Mouse (Mus musculus) erythroblast, embryonic 14.5 days (primary cell): ENCODE data around the gene Hmgcs1.

Experiments used
- GATA1 ChIP-seq: IDR thresholded peaks from 2 replicates; pipeline ENCODE4 v1.6.1; 2012; ENCODE audit warnings: low read length, inconsistent platforms, mixed read lengths
- TAL1 ChIP-seq: IDR thresholded peaks from 3 replicates; pipeline ENCODE4 v1.6.1; 2012; ENCODE audit warnings: low read length, inconsistent platforms, mixed read lengths

DNA sequence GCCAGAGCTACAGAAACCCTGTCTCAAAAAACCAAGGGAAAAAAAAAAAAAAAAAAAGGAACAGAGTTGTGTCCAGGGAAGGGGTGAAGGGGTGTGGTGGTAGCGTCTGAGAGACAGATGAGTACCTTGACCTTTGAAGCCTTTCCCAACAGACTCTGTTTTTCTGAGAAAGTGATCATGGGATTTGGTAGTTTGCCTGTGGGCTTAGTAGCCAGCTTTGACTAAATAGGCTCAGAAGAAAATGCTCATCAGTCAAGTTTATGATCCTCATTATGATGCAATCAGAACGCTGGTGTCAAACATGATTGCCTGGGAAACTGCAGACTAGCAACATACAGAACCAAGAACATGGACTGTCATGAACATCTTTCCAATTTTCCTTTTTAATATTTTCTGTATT is 10.5 kb upstream of the Hmgcs1 start:
- TF ChIP-seq GATA1 (no peak), TAL1 (no peak)
